Mouse (Mus musculus): ENCODE data around the gene 4930404N11Rik.

Gene 4930404N11Rik

DNA sequence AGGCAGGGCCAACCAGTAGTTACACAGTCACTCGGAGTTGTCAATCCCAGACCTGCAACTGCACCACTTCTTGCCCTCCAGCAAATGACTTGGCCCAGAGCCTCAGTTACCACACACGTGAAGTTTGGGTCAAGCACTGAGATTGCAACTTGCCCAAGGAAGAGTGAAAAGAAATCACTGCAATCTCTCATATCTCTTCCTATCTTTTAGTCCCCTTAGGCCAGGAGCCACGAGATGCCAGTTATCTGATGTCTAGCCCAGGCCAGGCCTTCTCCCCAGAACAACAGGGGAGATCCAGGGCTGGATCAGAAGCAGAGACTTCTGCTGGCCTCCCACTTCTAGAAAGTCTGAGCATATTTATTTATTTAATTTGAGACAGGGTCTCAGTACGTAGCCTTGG lies 10.1 kb downstream of the 4930404N11Rik start:
- DNase-seq (ENCODE audit: low spot score in 2 of 2) = no peak

DNA sequence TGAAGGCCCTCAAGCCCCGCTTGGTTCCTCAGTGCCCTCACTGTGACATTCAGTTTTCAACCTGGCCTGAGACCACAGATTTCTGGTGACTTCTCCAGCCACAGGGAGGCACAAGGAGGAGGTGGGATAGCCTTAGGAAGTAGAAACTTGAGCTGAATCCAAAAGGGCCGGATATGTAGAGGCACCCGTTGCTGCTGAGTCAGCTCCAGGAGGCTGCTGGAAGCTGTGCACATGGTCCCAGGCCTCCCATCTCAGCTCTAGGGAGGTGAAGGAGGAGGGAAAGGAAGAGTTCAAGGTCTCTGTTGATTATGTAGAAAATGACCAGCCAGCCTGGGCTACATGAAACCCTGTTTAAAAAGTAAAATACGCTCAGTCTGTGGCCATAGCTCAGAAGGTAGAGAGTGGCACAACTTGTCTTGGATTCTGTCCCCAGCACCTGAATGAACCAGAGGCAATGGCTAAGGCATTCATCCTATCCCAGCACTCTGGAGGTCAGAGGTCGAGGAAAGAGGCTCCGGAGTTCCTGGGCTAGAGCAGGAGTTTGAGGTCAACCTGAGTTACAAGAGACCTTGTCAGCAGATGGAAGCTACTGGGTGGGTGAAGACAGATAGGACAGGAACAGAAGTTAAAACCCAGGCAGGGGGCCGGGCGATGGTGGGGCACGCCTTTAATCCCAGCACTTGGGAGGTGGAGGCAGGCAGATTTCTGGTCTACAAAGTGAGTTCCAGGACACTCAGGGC lies 10.7 kb downstream of the 4930404N11Rik start:
- DNase-seq (ENCODE audit: low spot score in 2 of 2) = no peak

DNA sequence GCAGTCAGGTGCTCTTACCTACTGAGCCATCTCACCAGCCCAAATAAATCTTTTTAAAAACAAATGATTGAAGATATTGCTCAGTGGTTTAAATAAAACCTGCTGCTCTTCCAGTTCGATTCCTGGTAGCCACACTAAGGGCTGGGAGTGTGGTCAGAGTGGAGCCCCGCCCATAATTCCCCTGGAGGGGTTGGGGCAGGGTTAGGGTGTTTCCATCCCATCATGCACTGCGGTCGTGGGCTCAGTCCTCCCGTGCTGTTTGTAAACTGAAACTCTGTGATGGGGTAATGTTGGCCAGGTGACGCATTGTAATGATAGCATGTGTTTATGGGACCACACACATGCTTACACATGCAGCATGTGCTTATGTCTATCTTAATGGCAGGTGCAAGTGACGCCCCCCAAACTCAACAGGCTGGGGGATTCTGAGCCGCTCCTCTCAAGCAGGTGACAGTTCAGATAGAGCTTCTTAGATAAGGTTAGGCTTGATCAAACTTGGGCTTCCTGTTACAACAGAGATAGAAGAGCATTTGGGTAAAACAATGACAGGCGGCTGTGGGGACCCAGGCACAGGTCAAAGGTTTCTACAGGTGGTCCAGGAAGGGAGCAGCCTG lies 13.8 kb downstream of the 4930404N11Rik start:
- no peak for DNase-seq (ENCODE audit: low spot score in 2 of 2)

DNA sequence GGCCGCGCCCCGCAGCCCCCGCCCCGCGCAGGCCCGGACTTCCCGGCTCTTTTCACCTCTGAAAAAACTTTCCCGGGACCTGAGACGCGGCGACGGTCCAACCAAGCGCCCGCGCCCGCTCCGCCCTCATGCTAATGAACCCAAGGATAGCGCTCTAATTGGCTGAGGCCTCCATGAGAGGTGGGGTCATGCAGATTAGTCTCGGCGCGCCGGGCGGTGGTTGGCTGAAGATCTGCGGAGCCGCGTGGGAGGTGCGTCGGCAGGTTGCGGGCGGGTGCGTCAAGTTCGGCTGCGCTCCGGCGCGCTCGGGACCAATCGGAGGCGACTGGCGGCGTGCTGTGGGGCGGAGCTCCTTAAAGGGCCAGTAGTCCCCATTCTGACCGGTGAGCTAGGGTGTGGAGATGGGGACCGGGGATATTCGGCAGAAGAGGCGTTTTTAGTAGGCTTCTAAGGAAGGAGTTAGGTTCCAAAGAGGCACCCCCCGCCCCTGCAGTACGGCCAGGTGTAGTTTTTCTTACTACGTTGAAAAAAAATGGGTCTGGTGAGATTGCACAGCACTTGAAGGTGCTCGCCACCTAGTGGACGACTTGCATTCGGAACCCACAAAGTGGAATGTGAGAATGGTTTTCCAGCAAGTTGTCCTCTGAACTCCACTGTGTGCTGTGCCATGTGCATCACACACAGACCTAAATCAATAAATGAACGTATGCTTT lies 15.1 kb downstream of the 4930404N11Rik start, which contains the start of gene Hmg20b:
Hmg20b (minus strand) TSS at position 130 of the 713 bp plus-strand sequence.
- DNase-seq (ENCODE audit: low spot score in 2 of 2) = peak; percentile 99 to 100

DNA sequence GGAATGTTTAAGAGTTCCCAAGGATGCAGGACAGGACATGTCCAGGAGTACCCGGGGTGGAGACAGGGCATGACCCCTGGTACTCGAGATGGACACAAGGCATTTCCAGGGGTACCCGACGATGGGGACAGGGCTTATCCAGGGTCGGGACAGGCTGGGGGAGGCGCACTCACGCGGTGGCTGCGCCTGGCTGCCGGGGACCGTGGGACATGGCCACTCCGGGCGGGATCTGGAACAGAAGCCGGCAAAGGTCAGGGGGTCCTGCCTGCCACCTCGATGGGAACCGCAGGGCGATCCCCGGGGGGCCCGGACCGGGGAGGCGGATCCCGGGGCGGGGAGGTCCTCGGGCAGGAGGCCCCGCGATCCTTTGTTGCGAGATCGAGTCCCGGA lies 15.7 kb downstream of the 4930404N11Rik start:
- no peak for DNase-seq (ENCODE audit: low spot score in 2 of 2)

DNA sequence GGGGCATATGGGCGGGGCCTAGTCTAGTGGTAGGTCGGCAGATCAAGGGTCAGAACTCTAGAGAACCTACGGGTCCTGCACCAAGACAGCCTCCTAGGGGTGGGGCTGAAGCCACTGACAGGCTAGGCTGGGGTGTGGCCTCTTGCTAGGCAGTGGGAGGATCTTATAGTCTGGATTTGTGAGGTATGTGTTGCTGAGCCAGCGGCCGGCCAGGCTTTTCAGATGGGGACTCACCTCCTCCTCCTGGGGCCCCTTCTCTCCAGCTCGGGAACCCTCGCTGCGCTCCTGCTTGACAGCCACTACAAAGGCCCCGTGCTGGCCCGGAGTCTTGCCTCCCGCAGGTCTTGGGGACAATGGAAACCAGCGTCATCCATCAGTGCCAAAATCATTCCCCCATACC lies 16.5 kb downstream of the 4930404N11Rik start:
- DNase-seq (ENCODE audit: low spot score in 2 of 2) = peak in 1 of 2 experiments; percentile 53

DNA sequence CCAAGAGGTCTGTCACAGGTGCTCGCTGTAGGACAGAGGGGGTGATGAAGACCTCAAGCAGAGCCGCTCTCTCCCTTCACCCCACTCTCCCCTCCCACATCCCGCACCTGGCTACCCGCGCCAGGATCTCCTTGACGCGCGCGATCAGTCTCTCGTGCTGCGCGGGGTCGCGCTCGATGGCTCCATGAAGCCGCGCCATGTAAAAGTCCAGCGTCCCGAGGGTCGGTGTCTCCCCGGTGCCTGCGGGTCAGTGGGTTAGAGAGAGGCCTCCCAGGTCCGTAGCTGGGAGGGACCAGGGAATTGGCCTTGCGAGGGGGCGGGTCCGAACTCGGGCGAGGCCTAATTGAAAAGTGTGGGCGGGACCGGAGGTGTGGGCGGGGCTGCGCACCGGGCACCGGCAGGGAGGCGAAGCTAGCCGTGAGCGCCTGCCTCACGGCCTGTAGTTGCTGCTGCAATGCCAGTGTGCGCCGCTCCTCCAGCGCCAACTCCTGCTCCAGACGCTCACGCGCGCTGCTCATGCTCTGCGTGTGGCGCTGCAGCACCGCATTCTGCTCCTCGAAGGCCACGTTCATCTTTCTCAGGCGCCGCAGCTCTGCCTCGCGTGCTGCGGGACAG lies 19.1 kb downstream of the 4930404N11Rik start:
- DNase-seq (ENCODE audit: low spot score in 2 of 2) = peak; percentile 61 to 70

DNA sequence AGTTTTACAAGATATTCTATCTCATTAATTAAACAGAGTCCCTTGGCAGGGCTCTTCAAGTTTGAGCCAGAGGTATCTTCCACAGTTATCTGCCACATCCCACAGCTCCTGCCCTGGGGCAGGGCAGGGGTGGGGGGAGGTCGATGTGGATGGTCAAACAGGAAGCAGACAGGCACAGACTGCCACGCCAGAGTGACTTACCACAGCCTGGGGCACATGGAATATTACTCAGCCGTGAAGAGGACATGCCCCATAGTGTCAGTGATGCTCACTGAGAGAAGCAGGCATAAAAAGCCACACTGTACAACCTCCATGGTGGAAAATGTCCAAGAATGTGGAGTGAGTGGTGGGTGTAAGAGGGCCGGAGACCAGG lies 20.5 kb downstream of the 4930404N11Rik start:
- DNase-seq (ENCODE audit: low spot score in 2 of 2) = no peak

DNA sequence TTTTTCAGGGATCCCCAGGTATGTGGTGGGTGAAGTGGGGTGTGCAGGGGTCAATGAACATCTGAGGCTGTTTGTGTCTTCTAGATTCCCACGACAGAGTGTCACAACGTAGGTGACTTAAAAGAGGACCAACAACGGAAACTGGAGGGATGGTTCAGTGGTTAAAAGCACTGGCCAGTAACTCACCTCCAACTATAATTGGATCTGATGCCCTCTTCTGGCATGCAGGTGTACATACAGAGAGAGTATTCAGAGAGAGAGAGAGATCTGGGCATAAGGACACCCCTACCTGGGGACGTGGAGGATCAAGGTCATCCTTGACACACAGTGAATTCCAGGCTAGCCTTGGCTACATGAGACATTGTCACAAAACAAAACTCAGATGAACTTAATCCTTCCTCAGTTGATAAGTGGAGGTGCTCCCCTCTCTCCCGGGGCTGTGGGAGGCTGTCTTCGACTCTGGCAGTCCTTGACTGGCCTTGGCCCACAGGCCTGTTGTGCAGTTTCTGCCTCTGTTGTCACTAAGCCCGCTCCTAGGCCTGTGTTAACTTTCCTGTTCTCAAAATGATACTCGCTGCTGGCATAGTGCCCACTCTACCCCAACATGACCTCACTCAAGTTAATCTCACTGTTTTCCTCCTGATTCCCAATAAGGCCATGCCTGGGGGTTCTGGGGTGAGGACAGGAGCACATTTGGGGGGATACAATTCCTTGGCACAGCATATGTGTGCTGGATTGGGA lies 21.0 kb downstream of the 4930404N11Rik start:
- no peak for DNase-seq (ENCODE audit: low spot score in 2 of 2)

DNA sequence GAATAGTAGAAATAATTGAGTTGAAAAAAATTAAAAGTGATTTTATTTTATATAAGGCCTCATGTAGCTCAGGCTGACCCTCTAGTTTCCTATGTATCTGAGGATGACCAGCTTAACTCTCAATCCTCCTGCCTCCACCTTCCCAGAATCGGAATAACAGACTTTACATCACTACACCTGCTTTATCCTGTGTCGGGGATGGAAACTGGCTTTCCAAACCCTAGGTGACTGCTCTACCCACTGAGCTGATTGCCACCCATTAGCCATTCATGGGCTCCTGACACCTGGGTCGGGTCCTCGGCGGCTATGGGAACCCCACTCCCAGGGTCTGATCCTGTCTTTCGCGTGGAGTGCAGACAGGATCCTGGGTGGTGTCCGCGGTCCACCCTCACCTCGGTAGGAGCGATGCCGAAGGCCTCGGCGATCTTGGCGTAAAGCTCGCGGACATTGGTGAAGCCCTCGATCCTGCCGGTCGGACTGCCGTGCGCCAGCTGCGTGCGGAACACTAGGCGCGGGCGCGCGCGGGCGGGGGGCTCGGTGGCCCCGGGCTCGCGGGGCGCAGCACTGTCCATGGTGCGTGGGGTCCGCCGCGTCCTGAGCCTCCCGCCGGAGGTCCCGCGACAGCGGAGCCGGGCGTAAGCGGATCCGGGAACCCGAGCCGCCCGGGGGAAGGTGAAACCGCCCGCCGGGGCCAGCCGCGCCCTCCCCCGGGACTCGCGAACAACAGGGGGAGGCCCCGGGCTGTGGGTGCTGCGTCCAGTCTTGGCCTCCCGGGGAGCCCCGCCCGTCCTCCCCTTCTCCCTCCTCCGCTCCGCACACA lies 22.7 kb downstream of the 4930404N11Rik start, which contains the start of gene Gipc3:
Gipc3 (minus strand) TSS at position 581 of the 820 bp plus-strand sequence.
- no peak for DNase-seq (ENCODE audit: low spot score in 2 of 2)

DNA sequence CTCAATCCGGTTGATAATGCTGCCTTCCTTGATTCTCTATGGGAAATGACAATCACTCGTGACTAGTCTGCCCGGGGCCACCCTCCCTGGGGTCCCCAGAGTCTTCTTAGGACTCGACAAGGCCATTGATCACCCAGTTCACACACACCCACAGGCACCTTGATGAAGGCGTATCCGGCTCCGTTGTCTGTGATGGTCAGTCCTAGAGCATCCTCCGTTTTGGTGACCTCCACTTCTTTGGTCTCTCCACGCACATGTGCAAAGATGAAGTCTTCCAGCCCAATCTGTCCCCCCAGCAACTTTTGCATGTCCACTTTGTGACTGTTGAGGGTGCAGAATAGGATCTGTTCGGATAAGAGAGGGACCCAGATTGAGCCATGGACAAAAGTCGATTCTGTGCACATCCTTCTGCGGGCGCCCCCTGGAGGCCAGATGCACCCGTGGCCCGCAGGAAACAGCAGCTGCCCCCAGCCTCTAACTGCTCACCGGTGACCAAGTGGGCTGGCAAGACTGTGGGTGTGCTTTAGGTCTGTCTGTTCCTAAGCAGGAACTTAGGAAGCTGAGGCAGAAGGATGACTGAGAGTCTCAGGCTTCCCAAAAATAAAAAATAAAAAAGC lies 24.2 kb downstream of the 4930404N11Rik start:
- DNase-seq (ENCODE audit: low spot score in 2 of 2) = peak; percentile 61 to 82

DNA sequence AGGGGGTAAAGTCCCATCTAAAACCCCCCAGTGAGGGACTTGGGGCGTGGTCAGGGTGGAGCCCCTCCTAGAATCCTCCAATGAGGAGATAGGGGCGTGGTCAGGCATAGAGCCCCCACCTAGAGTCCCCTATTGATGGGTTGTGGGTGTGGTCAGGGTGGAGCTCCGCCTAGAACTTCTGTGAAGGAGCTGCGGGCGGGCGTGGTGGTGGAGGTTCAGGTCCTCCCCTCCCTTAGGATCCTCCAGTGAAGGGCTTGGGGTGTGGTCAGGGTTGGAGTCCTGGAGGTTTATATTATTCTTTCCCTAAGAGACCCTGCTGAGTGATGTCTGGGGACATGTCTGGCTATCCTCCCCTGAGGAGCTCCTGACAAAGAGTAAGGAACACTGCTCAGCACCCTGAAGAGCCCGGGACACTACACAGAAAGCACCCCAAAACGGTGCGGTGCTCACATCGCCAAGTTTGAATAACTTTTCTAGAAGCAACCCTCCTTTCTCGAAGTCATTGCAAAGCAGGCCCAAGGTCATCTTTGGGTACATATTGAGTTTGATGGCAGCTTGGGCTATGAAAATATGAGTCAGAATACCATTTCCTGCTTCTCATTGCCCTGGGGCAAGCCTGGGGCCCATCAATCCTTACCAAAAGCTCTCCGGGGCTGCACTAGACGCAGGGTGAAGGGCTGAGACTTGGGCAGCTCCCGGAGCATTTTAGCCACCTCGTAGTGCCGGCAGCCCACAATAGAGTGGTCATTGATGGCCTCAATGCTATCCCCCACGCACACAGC lies 24.9 kb downstream of the 4930404N11Rik start:
- no peak for DNase-seq (ENCODE audit: low spot score in 2 of 2)

DNA sequence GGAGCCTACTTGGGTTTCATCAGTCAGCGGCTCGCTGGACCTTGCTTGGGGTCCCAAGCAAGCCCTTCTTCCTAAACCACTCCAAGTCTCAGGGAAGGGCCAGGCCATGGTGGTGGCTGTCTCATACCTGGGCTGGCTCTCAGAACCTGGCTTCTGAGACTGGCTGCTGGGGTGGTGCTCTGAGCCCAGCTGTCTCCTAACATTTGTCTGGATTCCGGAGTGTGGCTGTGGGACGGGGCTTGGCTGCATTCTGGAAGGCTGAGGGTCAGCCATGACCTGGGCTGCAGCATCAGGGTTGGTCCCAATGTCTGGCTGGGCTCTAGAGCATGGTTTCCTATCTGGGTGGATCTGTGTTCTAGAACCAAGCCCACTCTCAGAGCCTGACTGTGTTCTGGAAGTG lies 29.1 kb downstream of the 4930404N11Rik start:
- DNase-seq (ENCODE audit: low spot score in 2 of 2) = no peak

DNA sequence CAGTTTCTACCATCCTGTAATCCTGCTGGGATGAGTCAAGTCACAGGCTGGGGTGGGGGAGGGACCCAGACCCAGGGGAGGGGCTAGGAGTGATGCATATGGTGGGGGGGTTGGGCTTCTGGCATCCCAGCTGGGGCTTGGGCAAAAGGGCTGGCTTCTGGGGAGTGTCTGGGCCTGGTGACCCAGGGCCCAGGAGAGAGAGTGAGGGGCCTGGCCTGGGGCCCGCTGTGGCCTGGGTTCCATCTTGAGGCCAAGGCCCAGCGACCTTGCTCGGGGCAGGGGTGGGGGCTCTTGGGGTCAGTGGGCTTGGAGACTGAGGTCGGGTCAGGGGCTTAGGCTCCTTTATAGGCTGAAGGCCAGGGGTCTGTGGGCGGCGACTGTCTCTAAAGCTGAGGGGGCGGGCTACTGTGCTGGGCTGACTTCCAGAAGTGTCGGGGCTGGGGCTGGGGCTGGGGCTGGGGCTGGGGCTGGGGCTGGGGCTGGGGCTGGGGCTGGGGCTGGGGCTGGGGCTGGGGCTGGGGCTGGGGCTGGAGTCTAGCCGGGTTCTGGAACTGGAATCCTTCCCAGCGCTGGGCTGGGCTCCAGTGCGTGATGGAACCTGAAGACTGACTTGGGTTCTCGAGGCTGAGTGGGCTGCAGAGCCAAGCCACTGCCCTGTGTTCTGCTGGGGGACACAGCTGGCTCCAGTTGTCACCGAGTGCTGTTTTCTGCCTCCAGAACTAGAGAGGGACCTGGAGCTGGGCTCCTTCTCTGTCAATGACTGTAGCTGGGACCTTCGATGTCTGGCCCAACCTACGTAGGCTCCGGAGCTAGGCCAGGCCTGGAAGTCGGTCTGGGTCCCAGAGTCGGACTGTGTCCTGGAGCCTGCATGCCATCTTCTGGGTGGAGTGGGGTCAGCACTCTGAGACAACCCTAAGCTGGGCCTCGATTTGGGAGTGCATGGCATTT lies 29.9 kb downstream of the 4930404N11Rik start:
- peak in 1 of 2 experiments; percentile 60 for DNase-seq (ENCODE audit: low spot score in 2 of 2)

DNA sequence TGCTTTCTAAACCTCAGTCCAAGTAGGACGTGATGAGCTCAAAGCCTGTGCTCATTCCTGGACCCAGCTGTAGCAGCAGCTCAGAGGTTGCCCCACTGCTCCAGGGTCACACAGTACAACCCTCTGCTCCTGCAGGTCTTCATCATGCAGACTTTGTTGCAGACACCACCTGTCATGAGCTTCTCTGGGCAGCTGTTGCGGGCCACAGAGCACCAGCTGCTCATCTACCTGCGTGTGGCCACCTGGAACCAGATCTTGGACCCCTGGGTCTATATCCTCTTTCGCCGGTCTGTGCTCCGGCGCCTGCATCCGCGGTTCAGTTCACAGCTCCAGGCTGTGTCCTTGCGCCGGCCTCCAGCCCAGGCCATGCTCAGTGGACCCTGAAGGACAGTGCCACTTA lies 31.3 kb downstream of the 4930404N11Rik start:
- DNase-seq (ENCODE audit: low spot score in 2 of 2) = no peak

DNA sequence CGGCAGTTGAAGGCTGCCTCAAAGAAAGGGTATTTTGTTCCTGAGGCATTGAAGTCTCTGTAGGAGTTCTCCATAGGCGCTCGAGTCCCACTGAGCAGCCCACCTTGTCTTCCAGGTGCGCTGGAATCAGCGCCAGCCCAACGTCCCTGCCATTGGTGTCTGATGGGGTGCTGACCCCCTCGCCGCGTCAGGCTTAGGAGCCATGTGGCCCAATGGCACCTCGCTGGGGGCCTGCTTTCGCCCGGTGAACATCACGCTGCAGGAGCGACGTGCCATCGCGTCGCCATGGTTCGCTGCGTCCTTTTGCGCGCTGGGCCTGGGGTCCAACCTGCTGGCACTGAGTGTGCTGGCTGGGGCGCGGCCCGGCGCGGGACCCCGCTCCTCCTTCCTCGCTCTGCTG lies 33.3 kb downstream of the 4930404N11Rik start:
- no peak for DNase-seq (ENCODE audit: low spot score in 2 of 2)

DNA sequence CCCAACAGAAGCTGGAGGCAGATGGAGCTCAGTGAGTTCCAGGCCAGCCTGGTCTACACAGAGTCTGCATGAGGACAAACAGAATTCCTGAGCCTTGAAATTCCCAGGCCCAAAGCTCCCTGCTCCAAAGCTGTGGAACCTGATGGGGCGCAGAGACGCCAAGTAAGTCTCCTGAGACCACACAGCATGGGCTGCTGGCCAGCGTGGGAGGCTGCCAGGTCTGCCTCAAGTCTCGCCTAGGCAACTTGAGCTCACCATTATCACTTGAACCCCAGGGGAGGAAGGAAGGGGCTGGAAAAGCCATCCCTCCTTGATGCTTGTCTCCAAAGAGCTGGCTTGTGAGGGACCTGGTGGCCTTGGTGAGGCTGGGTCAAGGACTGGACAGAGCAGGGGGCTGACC lies 35.6 kb downstream of the 4930404N11Rik start:
- no peak for DNase-seq (ENCODE audit: low spot score in 2 of 2)
